19 mouse cellular contexts compared by ENCODE assay signal in the genomic region with DNA sequence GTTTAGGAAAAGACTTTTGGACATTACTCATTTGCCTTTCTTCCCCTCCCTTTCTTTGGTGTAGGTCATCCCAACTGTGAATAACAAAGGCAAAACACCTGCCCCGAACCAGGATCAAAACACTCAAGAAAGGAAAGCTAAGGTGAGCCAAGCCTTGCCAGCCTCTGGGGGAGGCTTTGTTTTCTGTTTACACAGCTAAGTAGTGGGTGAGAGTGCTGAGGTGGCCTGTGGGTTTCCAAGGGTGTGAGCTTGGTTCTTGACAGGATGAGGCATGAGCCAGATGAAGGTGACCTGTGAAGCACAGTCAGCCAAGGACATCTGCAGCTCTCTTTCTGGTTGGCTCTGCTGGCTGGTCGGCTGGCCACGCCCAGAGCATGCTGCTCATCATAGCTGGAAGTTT.
"Had no signal": no experiment of that assay in that cellular context is flagged by ENCODE, and none has a peak within 500 bp of the region (broad histone marks: within the 10 kb centered on the region; RNA-seq: fewer than 3 reads in every experiment).

No protein-coding gene starts in this region.

- H3K27me3 ChIP-seq: midbrain, embryonic 12.5 days; neural tube, embryonic 13.5 days; neural tube, embryonic 15.5 days had no signal

- H3K9me3 ChIP-seq: midbrain, embryonic 10.5 days; midbrain, embryonic 12.5 days; neural tube, embryonic 13.5 days; neural tube, embryonic 15.5 days had no signal

- H3K4me1 ChIP-seq: midbrain, embryonic 10.5 days; midbrain, embryonic 12.5 days; neural tube, embryonic 13.5 days; neural tube, embryonic 15.5 days had no signal

- H3K4me3 ChIP-seq: midbrain, embryonic 10.5 days; midbrain, embryonic 12.5 days; myocyte; neural tube, embryonic 13.5 days; neural tube, embryonic 15.5 days had no signal

- H3K9ac ChIP-seq: lung, embryonic 14.5 days; midbrain, embryonic 12.5 days; neural tube, embryonic 13.5 days; neural tube, embryonic 15.5 days had no signal

- H3K4me2 ChIP-seq: lung, embryonic 14.5 days; midbrain, embryonic 12.5 days; neural tube, embryonic 13.5 days; neural tube, embryonic 15.5 days had no signal

- ATAC-seq: midbrain, embryonic 16.5 days had no signal

- H3K27ac ChIP-seq: midbrain, embryonic 10.5 days; midbrain, embryonic 12.5 days; neural tube, embryonic 13.5 days; neural tube, embryonic 15.5 days had no signal

- DNase-seq: lung, adult 18-20 months; lung, embryonic 14.5 days; lung, postnatal 10 days; lung, postnatal 4 days; midbrain, embryonic 14.5 days; retina, postnatal 1 day; right cerebral cortex, adult 18-20 months; right cerebral cortex, postnatal 25 days; right cerebral cortex, postnatal 4 days; spleen, adult 18-20 months; thymus, adult 2 months; thymus, postnatal 25 days; thymus, postnatal 4 days had no signal

- H3K36me3 ChIP-seq: midbrain, embryonic 10.5 days; midbrain, embryonic 12.5 days; neural tube, embryonic 13.5 days; neural tube, embryonic 15.5 days had no signal
